Mouse (Mus musculus) ES-Bruce4 (cell line): ENCODE measurements at regions not wholly inside any gene's neighbourhood (a gene's known extent, or its start where the extent isn't known, plus 50 kb on each side); places are given as distances from the start of the nearest gene placed in this dataset.
A peak's percentile ranks its signal among the peaks of the same experiment; 100 is the strongest.

ENCODE experiments used
- H3K27ac ChIP-seq: 2 replicates; pipeline ENCODE4 v1.5.1; 2012; ENCODE audit warnings: low read length, inconsistent platforms; ENCODE audit not compliant: insufficient read depth
- H3K27me3 ChIP-seq: 2 replicates; pipeline ENCODE4 v1.6.1; 2012; ENCODE audit warnings: mild to moderate bottlenecking, low read length, inconsistent platforms; ENCODE audit not compliant: control insufficient read depth, poor library complexity, insufficient read depth, severe bottlenecking
- H3K36me3 ChIP-seq: 2 replicates; pipeline ENCODE4 v1.6.1; 2012; ENCODE audit warnings: inconsistent platforms, mild to moderate bottlenecking, low read length, moderate library complexity; ENCODE audit not compliant: control insufficient read depth, poor library complexity, insufficient read depth, severe bottlenecking
- H3K4me1 ChIP-seq: one replicate; pipeline ENCODE4 v1.8.1; 2011; ENCODE audit warnings: low read length; ENCODE audit not compliant: control insufficient read depth, insufficient read depth
- H3K4me3 ChIP-seq: 2 replicates; pipeline ENCODE4 v1.5.1; 2011; ENCODE audit warnings: low read depth, mild to moderate bottlenecking, low read length
- H3K9ac ChIP-seq: 2 replicates; pipeline ENCODE4 v1.6.1; 2012; ENCODE audit warnings: low read depth, mild to moderate bottlenecking, inconsistent platforms; ENCODE audit not compliant: poor library complexity, severe bottlenecking
- H3K9me3 ChIP-seq: replicated peaks from 2 replicates; pipeline ENCODE4 v1.6.1; 2012; ENCODE audit warnings: mild to moderate bottlenecking, low read length, inconsistent platforms; ENCODE audit not compliant: control insufficient read depth, poor library complexity, insufficient read depth, severe bottlenecking
- CTCF ChIP-seq: IDR thresholded peaks from one replicate; pipeline ENCODE4 v1.8.1; 2011; ENCODE audit warnings: low read depth, low read length
- EP300 ChIP-seq: IDR thresholded peaks from 2 replicates; pipeline ENCODE4 v1.6.1; 2011; ENCODE audit warnings: low read depth, low read length; ENCODE audit not compliant: insufficient read depth
- POLR2A ChIP-seq: IDR thresholded peaks from one replicate; pipeline ENCODE4 v1.8.1; 2011; ENCODE audit warnings: low read length; ENCODE audit not compliant: insufficient read depth

DNA sequence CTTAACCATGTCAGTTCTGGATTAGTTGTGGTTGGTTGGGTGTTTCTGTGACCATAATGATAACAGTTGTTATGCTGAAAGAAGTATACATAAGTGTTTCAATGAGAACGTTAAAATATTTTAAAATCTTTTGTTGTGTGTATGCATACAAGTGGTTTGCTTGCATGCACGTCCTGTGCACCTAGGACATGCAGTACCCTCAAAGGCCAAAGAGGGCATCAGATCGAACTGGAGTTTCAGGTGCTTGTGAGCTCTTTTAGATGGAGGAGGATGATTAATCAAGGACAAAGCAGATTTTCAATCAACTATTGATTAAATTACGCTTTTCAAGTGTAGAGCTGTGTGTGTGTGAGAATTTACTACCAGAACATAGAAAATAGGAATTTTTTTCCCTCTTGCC, 420.6 kb upstream of the Adamts9 start:
- H3K9me3 ChIP-seq, result no peaks in the 10 kb centered on the region
- TF ChIP-seq CTCF (peak; percentile 16), POLR2A (no peak)
- H3K27ac ChIP-seq, result no peak overlapping the region
- H3K4me1 ChIP-seq, result no peaks in the 10 kb centered on the region
- no peaks in the 10 kb centered on the region for H3K36me3 ChIP-seq
- H3K27me3 ChIP-seq, result no peaks in the 10 kb centered on the region
- no peak overlapping the region for H3K4me3 ChIP-seq
- H3K9ac ChIP-seq, result no peak overlapping the region

DNA sequence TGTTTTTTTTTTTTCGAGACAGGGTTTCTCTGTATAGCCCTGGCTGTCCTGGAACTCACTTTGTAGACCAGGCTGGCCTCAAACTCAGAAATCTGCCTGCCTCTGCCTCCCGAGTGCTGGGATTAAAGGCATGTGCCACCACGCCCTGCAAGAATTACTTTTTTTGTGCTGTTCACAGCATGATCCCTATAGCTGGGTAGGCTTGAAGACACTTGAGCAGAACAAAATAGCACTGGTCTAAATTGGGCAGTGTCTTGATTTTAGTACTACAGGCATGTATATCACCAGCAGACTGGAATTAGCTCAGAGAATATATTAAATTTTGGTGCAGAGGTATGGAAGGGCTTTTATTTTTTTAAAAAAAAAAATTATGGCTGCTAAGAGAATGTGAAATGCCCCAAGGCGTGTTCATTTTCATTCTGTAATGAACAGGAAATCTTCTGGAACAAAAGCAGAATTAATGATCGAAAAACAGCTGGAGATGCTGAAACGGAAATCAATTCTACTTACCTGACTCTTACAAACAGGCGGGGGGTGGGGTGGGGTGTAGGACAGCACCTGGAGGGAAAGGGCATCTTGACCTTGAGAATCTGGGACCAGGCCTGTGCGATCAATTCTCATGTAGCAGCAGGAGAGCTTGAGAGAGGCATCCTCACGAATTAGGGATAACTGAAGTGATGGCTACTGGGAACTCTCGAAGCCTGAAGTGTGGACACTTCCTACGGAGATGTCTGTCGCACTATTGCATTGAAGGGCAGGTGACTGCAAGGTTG, 410.2 kb upstream of the Adamts9 start:
- Histone ChIP-seq H3K27me3 (no peaks in the 10 kb centered on the region), H3K4me1 (no peaks in the 10 kb centered on the region), H3K9me3 (no peaks in the 10 kb centered on the region), H3K36me3 (no peaks in the 10 kb centered on the region), H3K4me3 (no peak overlapping the region), H3K27ac (no peak overlapping the region), H3K9ac (no peak overlapping the region)
- TF ChIP-seq EP300 (peak; percentile 80), CTCF (no peak)

DNA sequence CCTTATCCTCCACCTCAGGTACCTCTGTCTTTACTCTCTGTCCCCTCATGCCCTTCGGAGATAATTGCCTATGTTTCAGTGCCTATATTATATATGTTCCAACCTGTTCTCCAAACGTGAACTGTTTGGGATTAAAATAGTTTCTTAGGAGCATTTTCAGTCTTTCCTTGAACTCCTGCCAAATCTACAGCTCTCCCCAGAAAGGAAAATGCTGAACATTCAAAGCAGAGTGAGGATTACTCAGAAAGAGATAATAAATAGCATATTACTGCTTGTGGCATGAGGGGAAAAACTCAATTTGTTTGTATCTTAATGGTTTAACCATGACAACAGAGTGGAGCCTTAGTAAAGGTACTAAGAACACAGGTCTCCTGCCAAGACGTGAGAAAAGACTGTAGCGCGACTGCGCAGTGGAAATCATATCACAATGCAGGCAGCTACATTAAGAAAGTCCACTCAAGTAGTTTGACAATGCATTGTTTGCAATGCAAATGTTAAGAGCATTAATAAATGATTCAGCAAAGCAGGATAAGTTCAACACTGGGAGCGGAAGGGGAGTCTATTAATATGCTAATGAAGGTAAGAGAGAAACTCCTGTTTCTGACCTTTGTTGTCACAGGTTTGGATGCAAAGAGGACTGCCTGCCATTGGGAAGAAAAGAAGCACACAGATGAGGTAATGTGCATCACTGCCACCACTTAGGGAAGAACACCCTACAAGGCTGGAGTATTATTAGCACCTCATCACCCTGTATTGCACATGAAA, 406.8 kb upstream of the Adamts9 start:
- no peak overlapping the region for H3K9ac ChIP-seq
- no peaks in the 10 kb centered on the region for H3K36me3 ChIP-seq
- H3K9me3 ChIP-seq, result no peaks in the 10 kb centered on the region
- H3K27ac ChIP-seq, result no peak overlapping the region
- no peaks in the 10 kb centered on the region for H3K4me1 ChIP-seq
- no peaks in the 10 kb centered on the region for H3K27me3 ChIP-seq
- TF ChIP-seq CTCF, result no peak
- H3K4me3 ChIP-seq, result no peak overlapping the region

DNA sequence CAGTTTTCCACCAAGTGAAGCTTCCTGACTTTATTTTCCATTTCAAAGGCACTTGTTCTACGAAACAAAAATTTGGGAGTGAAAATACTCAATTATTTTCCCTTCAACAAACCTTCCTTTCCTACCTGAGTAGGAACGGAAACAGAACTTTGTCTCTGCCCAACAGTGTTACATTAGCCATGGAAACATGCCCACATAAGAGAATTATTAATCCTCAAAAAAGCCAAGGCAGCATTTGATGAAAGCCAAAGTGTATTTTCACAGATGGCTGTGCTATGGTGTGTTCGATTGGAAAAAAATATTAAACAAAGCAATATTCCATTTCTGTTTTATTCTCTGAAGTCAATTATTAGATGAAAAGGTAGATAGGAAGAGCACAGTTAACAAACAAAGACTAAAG, 404.8 kb upstream of the Adamts9 start:
- Histone ChIP-seq H3K9ac (no peak overlapping the region), H3K27ac (no peak overlapping the region), H3K4me1 (no peaks in the 10 kb centered on the region), H3K27me3 (no peaks in the 10 kb centered on the region), H3K9me3 (no peaks in the 10 kb centered on the region), H3K4me3 (no peak overlapping the region), H3K36me3 (no peaks in the 10 kb centered on the region)
- no peak for TF ChIP-seq EP300
- no peak for TF ChIP-seq CTCF
- TF ChIP-seq POLR2A, result no peak

DNA sequence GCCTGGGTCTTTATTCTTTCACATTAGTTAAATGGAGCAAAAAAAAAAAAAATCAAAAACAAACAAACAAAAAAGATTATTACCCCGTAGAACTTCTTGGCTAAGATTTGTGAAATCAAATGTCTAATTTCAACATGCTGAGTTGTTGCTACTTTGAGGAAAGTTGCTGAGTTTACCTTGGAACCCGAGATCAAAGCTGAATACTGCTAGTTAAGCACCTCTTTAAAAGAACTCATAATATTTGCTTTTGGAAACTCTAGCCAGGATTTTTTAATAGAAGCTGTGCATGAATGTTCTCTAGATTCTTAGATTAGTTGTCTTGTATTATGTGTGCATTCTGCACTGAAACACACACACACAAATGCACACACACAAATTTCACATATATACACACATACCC, 385.4 kb upstream of the Adamts9 start:
- Histone ChIP-seq H3K36me3 (no peaks in the 10 kb centered on the region), H3K9me3 (no peaks in the 10 kb centered on the region), H3K4me3 (no peak overlapping the region), H3K27ac (no peak overlapping the region), H3K27me3 (no peaks in the 10 kb centered on the region; the same call in 1 of the 2 replicates), H3K4me1 (no peaks in the 10 kb centered on the region), H3K9ac (no peak overlapping the region)
- no peak for TF ChIP-seq EP300
- TF ChIP-seq POLR2A, result no peak
- no peak for TF ChIP-seq CTCF

DNA sequence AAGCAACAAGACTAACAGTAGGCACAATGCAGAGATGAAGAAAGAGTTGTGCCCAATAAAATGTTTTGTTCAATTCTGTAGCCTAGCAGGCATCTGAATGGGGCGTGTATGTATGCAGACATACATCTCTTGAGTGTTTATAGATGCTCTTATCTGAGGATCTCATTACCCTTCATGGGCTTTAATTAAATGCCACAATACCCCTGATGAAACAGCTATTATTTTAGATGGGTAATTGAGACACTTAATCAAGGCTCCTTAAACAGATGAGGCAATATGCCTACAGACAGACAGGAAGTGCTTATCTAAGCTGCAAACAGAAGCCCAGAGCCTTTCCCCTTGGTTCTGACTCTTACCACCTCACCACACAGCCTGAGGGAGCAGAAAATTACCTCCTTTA, 384.6 kb upstream of the Adamts9 start:
- H3K9me3 ChIP-seq, result no peaks in the 10 kb centered on the region
- TF ChIP-seq CTCF, result no peak
- no peak for TF ChIP-seq POLR2A
- TF ChIP-seq EP300, result no peak
- H3K27me3 ChIP-seq, result no peaks in the 10 kb centered on the region; the same call in 1 of the 2 replicates
- no peak overlapping the region for H3K9ac ChIP-seq
- H3K36me3 ChIP-seq, result no peaks in the 10 kb centered on the region
- H3K4me3 ChIP-seq, result no peak overlapping the region
- no peaks in the 10 kb centered on the region for H3K4me1 ChIP-seq
- no peak overlapping the region for H3K27ac ChIP-seq
